Mouse (Mus musculus) spleen, postnatal 10 days (tissue): ENCODE measurements around the gene Lrp1.

Experiments used
- DNase-seq, 2 experiments: peaks; one replicate each; pipeline ENCODE4 v3.0.0; 2021 to 2022; ENCODE audit warnings: low spot score in 2 of 2

Gene Lrp1

GRCm38 (mm10) chr10:127592850-127593249 lies 28.1 kb downstream of the Lrp1 start:
- no peak for DNase-seq

GRCm38 (mm10) chr10:127592423-127592822 lies 28.5 kb downstream of the Lrp1 start:
- DNase-seq, result no peak

GRCm38 (mm10) chr10:127591514-127591913 lies 29.4 kb downstream of the Lrp1 start:
- DNase-seq, result no peak

- no peak for DNase-seq
Observed at GRCm38 (mm10) chr10:127590831-127591451, 30.0 kb downstream of the Lrp1 start.

- DNase-seq, result no peak
Observed at GRCm38 (mm10) chr10:127590256-127590655, 30.7 kb downstream of the Lrp1 start.

- no peak for DNase-seq
Observed at GRCm38 (mm10) chr10:127587776-127588175, 33.2 kb downstream of the Lrp1 start.

DNA sequence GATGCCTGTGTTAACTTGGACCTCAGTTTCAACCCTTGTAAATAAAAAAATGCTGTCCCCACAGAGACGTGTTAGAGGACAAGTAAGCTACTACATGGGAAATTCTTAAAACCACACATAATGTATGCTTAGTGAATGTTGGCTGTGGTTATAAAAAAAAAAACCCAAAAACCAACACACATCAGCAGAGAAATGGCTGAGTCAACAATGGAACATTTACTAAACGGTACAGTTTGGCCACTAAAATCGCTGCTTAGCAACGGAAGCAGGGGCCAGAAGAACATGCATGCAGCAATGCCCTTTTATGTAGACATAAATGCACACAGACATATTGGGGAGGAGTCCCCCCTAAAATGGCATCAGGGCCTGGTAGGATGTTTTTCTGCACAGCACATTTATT lies 34.7 kb downstream of the Lrp1 start:
- DNase-seq, result no peak

DNA sequence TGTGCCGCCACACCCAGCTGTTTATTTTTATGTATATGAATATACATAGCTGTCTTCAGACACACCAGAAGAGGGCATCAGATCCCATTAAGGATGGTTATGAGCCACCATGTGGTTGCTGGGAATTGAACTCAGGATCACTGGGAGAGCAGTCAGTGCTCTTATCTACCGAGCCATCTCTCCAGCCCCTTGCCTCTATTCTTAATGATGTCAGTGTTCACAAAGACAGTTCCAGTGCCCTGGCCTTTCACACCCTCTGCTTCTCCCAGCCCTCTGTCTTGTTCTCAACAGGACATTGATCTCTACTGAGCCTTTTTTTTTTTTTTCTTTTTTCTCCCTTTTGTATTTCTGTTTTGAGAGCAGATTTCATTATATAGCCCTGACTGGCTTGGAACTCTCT lies 35.4 kb downstream of the Lrp1 start:
- DNase-seq, result no peak

GRCm38 (mm10) chr10:127583649-127584048 lies 37.3 kb downstream of the Lrp1 start:
- no peak for DNase-seq

DNA sequence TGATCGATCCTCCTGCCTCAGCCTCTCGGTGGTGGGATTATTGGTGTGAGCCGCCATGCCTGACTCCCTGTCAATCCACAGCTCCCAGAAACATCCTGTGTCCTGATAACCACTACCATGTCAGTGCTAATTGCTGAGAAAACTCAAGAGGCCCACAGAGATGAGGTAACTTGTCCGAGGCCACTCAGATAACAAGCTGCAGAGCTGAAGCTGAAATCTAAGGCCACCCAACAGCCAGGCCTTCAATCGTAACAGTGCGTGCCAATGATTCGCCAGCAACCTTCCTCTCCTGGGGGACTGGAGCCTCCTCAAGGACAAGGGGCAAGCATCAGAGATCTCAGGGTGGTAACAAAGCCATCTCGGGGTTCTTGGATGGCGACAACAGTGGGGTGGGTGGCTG lies 39.7 kb downstream of the Lrp1 start:
- DNase-seq, result no peak

DNA sequence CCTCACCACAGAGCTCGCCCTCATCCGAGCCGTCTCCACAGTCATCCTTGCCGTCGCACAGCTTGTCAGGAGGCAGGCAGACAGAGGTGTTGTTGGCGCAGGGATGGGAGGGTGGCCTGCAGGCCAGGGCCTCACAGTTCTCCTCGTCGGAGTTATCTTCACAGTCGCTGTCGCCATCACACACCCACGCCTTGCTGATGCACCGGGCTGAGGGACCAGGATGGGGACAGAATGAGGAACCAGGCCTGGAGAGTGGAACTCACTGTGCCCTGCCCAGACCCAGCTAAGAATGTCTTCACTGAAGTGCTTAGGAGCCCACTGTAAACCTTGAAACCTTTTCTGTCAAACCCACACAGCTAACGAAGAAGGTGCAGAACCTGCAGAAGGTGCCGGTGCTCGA lies 43.0 kb downstream of the Lrp1 start:
- no peak for DNase-seq

DNA sequence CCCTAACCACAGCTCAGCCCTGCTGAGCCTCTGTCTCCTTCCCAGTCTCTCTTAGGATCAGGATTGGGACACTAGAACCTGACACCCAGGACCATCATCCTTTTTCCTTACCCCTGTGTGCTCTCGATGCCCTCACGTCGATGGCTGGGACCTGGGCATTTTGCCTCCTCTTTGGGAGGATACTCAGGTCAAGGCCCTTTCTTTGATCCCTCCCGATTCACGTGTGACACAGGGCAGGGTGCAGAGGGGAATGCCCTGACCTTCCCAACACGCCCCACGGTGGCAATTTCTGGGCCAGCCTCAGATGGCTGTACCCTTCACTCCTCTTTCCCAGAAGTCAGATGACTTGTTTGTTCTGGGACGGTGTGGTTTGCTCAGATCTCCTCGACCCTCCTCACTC lies 43.8 kb downstream of the Lrp1 start:
- no peak for DNase-seq

DNA sequence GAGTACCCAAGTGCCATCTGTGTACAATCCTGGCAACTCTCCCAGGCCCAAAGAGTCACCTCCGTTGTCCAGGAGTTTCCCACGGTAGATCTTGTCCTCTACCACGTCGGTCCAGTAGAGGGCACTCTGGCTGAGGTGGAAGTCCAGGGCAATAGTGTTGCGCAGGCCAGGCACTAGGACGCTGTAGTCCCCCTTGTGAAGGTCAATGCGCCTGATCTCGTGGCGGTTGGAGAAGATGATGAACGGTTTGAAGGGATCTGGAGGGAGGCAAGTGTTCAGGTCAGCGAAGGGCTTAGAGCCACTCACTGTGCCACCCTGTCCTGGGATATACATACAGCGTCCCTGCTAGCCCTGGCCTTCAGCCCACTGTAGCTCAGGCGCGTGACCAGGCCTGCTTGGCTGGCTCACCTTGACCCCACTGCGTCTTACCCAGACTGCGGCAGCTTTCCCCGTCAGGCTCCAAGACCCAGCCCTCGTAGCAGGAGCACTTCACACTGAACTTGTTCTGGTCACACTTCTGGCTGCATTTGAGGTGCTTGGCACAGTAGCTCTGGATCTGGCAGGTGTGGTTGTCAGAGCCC lies 44.5 kb downstream of the Lrp1 start:
- DNase-seq, result peak; percentile 53 to 80

DNA sequence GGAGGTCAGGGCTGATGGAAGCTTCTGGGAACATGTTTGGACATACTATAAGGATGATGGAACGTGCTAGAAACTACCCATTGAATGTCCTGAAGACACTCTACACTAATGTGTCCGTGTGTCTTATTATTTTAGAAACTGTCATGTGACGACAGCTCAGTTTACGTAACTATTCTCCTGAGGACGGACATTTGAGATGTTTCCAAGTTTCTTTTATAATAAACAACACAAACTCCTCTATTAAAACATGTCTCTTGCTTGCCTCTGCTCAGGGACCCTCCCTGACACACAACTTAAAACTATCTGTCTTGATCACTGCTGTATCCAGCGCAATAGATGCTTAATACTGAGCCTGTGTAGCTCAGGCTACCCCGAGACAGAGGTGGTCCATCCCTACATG lies 45.2 kb downstream of the Lrp1 start:
- no peak for DNase-seq

DNA sequence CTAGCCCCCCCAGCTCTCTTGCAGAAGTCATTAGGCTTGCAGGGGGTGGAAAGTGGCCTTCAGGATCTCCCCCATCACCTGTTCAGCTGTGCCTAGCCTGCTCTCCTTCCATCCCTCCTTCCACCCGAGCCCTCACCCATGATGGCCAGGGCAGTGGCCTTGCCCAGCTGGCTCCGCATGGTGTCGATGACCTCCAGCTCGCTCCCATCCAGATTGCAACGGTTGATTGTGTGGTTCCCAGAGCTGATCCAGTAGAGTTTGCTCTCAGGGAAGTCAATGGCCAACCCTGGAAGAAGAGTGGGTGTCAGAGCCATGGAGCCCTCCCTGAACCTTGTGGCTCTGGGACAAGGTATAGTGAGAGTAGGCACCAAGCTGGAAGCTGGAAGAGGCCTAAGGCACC lies 48.7 kb downstream of the Lrp1 start:
- DNase-seq, result no peak

DNA sequence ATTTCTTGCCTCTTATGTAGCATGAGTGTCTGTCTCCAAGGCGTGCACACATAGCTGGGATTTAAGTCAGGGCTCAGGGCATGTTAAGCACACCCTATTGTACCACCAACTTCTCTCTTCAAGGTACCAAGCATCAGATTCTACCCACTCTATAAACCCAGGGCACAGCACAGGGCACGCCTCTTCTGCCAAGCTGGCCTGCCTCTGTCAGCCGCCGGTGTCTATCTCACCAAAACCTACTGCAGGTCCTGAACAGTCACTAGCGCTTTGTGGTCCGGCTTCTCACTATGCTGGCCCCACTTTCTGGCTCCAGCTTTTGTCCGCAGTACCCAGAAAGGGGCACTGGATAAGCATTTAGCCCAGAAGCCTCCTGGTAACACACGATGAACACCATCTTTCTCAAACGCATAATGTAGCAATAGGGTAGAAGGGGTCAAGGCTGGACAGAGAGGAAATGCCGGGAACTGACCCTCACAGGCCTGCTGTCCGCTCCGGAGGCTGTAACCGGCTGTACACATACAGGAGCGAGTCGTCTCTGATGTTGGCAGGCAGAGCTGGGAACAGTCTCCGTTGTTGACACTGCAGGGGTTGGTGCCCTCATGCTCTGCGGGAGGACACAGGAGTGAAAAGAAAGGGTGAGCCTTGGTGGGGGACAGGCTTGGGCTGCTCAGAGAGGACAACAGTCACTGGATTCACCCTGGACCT lies 49.9 kb downstream of the Lrp1 start:
- DNase-seq, result peak; percentile 48 to 66

- DNase-seq, result peak; percentile 53 to 74
Observed at GRCm38 (mm10) chr10:127570384-127570783, 50.6 kb downstream of the Lrp1 start.

GRCm38 (mm10) chr10:127569450-127569849 lies 51.5 kb downstream of the Lrp1 start:
- peak; percentile 81 to 89 for DNase-seq

- DNase-seq, result no peak
Observed at GRCm38 (mm10) chr10:127566553-127567326, 54.2 kb downstream of the Lrp1 start.

DNA sequence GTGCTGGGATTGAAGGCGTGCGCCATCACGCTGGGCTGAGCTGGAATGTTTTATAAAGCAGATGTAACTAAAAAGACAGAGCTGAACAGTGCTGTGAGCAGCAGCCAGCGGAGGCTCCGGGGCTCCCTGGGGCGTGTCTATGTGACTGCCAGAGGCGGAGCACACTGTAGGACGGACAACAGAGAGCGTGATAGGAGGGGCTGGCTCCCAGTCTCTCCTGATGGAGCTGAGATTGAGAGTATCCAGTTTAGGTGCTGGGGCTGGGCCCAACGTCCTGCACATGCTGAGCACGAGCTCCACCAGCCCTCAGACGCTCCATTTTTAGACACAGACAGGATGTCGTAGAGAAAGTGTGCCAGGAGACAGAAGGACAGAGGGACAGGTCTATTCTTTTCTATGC lies 56.6 kb downstream of the Lrp1 start:
- no peak for DNase-seq

DNA sequence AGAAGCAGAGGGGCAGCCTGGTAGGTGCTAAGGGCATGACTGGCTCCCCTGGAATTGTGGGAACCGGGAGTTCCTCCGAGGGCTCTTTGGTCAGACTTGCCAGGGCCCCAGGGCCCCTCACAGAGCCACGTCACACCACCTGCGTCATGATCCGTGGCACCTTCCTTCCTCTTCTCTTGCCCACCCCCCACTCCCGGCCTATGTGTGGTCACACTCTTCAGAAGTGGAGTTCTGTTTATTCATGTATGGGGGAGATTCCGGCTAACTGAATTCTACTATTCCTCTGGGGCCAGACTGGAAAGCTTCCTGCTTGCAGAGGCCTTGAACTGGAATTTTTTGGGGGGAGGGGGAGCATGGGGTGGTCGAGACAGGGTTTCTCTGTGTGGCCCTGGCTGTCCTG lies 57.1 kb downstream of the Lrp1 start:
- DNase-seq, result no peak

- no peak for DNase-seq
Observed at GRCm38 (mm10) chr10:127561145-127561544, 59.8 kb downstream of the Lrp1 start.

- DNase-seq, result no peak
Observed at GRCm38 (mm10) chr10:127557397-127557796, 63.6 kb downstream of the Lrp1 start.
